Mouse (Mus musculus) kidney, adult 9 months (tissue): ENCODE measurements around the gene Fbxo40.

Experiments used
- DNase-seq: peaks from one replicate; pipeline ENCODE4 v3.0.0; 2022

The Fbxo40 gene

DNA sequence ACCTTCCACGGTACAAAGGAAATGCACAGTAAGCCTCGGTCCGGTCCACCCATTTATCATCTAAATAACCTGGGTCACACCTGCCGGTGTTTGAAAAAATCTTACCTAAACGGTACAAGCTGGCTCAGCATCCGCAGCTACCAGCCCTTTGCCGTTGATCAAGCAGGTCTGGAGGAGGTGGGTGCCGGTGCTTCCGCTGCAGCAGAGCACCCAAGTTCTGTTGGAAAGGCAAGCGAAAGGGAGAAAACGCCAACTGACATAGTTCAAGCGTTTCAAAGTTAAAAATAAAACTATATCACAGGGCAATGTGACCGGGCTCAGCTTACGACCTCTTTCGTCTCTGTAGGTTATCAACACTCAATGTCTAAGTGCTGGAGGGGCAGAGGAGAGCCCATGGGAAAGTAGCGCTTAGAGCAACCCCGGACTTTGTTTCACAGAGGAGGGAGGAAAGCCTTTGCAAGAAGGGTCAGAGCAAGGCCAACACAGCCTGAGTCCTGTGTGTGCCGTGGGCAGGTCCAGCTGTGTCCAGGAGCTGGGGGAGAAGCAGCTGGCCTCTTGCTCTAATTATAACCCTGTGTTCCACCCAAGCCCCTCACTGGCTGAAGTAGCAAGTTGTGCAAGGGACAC is at the start of gene Fbxo40:
Gene Fbxo40 (minus strand): TSS at position 469 of the 627 bp plus-strand sequence.
- DNase-seq = peak; percentile 67

DNA sequence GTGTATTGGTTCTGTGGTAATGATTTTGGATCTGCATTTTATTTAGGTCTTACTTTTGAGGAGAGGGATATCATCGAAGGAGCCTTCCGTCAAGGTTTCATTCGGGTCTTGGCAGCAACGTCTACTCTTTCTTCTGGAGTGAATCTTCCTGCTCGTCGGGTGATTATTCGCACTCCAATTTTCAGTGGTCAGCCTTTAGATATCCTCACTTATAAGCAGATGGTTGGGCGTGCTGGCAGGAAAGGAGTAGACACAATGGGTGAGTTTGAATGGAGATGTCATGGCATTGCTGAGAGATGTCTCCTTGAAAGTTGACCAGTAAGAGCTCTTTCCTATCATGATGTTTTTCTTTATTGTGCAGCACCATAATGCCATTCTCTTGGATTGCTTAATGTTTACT is 44.5 kb upstream of the Fbxo40 start:
- DNase-seq = no peak

- DNase-seq = no peak
Measured at GRCm38 (mm10) chr16:37031996-37032395, 41.7 kb upstream of the Fbxo40 start.

DNA sequence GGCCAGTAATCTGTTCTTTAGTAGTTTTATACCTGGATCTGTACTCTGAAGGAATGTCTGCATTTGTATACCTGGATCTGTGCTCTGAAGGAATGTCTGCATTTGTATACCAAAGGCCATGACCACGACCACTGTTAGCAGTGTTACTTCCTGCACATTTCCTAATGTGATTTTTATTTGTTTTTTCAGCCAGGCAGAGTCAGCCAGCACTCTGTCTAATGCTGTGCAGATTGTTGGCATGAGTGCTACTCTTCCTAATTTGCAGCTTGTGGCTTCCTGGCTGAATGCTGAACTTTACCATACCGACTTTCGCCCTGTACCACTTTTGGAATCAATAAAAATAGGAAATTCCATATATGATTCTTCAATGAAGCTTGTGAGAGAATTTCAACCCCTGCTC is 37.3 kb upstream of the Fbxo40 start:
- DNase-seq = no peak

GRCm38 (mm10) chr16:37012336-37012735 is 22.1 kb upstream of the Fbxo40 start:
- DNase-seq = no peak

DNA sequence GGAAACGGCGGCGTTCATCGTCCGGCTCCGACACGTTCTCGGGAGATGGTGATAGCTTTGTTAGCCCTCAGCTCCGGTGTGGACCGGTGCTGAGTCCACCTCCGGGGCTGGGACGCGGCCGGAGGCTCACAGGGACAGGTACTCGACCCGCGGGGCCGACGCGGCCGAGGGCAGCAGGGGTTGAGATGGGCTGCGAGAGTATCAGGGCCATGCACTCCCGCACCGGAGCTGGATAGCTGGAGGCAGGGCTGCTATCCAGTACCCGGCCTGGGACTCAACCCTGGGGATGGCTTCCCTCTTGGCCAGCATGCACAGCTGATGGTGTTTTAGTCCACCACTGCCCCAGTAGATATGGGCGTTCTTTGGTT is 21.6 kb upstream of the Fbxo40 start:
- no peak for DNase-seq

DNA sequence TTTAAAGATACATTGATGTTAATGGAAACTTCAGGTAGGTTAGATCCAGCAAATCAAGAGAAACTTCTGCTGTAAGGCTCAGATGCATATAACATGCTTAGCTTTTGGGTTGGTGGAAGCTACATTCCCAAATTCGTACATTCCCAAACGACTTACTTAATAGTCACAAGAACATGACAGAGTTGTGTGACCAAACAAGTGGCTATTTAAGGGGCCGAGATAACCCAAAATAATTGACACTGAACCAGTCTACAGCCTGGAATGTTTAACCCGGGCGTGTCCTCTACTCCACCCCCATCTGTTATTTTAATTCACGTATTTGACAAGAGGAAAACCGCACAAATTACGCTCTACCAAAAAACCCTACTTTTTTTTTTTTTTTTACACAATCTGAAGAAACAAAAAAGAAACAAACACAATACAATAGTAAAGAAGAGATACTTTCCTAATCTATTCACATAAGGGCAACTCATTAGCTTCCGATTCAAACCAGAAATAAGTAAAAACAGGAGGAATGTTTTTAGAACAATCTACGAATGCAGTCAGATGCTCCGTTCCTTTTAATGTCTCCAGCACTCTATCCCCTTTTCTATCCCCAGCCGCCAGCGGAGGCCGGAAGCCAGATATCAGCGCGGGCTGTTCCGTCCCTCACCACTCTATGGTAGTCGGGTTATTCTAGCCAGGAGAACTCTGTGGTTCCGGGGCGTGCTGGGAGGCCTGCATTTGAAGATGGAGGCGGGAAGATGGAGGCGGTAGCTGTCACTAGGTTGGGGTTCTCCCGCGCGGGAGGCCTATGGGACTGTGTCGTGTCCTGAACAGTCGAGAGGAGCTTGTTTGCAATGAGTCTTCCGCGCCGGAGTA is 21.0 kb upstream of the Fbxo40 start, which contains the start of gene Polq:
Gene Polq (plus strand): TSS at position 726 of the 861 bp plus-strand sequence.
- peak; percentile 96 for DNase-seq

DNA sequence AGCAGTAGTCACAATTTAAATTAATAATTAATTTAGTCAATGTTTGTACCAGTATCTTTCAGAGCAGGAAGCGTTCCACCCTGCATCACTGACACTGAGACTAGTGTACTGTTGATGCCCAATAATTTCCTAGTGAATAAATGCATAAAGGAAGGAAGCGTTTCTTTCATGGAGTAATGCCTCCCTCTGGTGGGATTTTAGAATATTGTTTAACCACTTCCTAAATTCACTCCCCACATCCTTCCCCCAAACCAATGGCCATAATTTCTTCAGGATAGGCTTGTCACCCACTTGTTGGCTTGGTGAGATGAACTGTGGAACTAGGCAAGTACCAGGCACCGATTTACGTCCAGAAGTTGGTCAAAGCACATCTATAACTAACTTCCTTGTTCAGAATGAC is 20.1 kb upstream of the Fbxo40 start:
- DNase-seq = peak; percentile 80

DNA sequence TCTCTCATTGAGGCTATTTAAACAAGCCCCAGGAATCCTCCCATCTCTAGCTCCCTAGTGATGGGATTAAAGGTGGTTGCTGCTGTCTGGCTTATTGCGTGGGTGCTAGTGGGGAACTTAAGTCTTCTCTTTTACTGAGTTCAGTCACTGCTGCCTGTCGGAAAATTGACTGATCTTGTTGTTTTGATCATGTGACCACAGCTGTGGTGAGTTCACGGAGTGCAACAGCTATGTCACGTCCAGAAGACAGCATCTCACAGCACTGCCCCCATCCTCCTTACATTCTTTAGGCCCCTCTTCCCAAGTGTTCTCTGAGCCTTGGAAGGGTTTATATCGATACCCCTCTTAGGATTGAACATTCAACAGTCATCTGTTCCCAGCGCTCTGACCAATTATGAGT is 19.0 kb upstream of the Fbxo40 start:
- no peak for DNase-seq

DNA sequence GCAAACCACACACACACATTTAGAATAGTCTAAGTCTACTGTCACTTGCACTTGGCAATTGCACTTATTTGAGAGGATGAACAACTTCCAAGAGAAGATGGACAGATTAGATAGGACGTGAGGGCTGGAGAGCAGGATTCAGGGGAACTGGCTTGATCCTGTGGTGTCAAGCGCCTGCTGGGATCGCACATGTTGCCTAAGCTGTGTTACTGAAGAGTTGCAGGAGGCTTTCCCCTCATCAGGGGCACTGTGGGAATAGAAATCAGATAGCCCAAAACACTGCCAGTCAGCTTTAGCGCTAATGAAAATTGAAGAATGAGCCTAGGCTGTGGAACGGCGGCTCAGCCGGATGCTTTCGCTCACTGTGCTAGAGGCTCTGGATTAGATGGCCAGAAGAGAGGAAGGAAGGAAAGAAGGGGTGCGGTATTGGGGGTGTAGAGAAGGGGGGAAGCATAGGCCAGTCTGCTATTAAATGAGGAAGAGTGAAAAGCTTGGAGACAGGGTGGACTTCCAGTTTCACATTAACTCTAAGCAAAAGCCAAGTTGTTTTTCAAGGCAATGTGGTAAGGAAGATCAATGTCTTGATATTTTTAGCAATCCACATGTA is 9.2 kb upstream of the Fbxo40 start:
- DNase-seq = no peak

DNA sequence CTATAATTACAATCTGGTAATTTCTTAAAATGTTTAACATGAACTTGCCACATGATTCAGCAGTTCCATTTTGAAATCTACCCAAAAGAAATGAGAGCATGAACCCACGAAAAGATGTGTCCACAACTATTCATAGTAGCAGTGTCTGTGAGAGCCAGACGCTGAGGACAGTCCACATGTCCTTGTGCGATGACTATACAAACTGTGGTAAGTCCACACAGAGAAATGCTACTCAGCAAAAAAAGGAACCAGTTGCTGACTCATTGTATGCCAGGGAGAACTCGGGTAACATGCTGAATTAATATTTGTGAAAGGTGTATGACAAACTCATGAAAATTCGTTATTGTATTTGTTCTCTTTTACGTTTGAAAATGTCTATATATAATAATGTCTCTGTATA is 7.4 kb upstream of the Fbxo40 start:
- no peak for DNase-seq

- peak; percentile 77 for DNase-seq
Measured at GRCm38 (mm10) chr16:36989493-36989892, 774 bp downstream of the Fbxo40 start.

GRCm38 (mm10) chr16:36988066-36988465 is 2.2 kb downstream of the Fbxo40 start:
- DNase-seq = peak; percentile 89

GRCm38 (mm10) chr16:36987399-36987798 is 2.9 kb downstream of the Fbxo40 start:
- no peak for DNase-seq

- peak; percentile 52 for DNase-seq
Measured at GRCm38 (mm10) chr16:36985636-36986042, 4.6 kb downstream of the Fbxo40 start.

DNA sequence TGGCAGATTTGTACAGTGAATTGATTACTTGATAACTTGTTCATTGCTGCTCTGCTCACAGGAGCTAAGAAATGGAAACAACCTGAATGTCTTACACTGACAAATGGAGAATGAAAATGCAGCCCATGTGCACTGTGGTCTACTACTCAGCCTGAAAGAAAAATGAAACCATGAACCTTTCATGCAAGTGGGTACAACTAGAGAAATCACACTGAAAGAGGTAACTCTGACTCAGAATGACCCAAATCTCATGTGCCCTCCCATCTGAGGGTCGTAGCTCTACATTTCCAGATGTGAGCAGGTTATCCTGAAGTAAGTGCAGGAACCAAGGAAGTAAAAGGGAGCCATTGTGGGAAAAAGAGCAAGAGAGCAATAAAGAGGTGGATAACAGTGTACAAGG is 6.5 kb downstream of the Fbxo40 start:
- no peak for DNase-seq

DNA sequence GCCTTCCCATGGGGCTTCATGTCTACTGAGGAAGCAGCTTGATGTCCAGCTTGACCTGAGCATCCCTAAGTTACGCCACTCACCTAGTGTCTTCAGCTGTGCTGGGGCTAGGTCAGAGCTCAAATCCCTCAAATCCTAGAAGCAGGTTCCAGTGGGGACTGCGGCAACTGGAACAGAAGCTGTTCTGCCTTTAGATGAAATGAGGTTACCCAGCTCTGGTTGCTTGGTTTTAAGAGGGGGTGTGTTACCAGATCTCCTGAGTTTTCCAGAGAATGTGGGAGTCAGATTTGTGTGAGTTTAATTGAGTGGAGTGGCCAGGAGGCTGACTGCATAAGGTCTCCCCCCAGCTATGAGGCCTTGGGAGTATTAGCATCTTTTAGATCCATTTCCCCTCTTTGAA is 11.1 kb downstream of the Fbxo40 start:
- no peak for DNase-seq

- no peak for DNase-seq
Measured at GRCm38 (mm10) chr16:36963415-36963814, 26.9 kb downstream of the Fbxo40 start.

- DNase-seq = no peak
Measured at GRCm38 (mm10) chr16:36955106-36955505, 35.2 kb downstream of the Fbxo40 start.

DNA sequence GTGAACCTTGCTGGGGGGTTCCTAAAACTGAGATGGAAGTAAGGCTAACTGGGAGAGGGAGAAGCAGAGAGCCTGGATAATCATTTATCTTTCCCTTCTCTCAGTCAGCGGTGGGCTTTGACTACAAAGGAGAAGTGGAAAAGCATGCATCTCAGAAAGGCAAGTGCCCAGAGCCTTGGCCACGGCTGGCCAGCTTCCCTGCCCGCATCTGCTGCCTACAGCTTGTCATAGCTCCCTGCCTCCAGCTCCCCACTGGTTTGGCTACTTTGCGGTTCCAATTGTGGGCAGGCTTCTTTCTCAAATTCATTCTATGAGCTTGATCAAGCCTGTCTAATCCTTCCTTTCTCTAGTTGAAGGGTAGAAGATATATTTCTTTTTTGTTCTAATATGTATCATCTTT is 39.2 kb downstream of the Fbxo40 start:
- DNase-seq = no peak

GRCm38 (mm10) chr16:36949614-36950336 is 40.5 kb downstream of the Fbxo40 start:
- DNase-seq = no peak

- DNase-seq = no peak
Measured at GRCm38 (mm10) chr16:36947646-36948197, 42.5 kb downstream of the Fbxo40 start.
